Mouse (Mus musculus): ENCODE measurements at regions not wholly inside any gene's neighbourhood (a gene's known extent, or its start where the extent isn't known, plus 50 kb on each side); places are given as distances from the start of the nearest gene placed in this dataset.

GRCm38 (mm10) chr9:61173548-61173947 lies 198.6 kb upstream of the Tle3 start:
- TF ChIP-seq POLR2A (IDR thresholded peaks at IDR 0.05; ENCODE audit: low read depth, low read length) (no peak), CTCF (IDR thresholded peaks at IDR 0.05; ENCODE audit: extremely low read depth, insufficient read length, insufficient replicate concordance, low read depth, low read length) (no peak)
- Histone ChIP-seq H3K36me3 (ENCODE audit: control insufficient read depth, insufficient read depth, low read length) (no peaks in the 10 kb centered on the region), H3K4me3 (ENCODE audit: low read depth, low read length) (no peak overlapping the region), H3K27ac (ENCODE audit: insufficient read depth, low read depth, low read length) (no peak overlapping the region), H3K4me1 (ENCODE audit: control insufficient read depth, insufficient read depth, insufficient read length, low read length) (peaks cover 4% of the 10 kb centered on the region; the same call in 1 of the 2 replicates), H3K27me3 (ENCODE audit: control insufficient read depth, insufficient read depth, low read length) (no peaks in the 10 kb centered on the region)

DNA sequence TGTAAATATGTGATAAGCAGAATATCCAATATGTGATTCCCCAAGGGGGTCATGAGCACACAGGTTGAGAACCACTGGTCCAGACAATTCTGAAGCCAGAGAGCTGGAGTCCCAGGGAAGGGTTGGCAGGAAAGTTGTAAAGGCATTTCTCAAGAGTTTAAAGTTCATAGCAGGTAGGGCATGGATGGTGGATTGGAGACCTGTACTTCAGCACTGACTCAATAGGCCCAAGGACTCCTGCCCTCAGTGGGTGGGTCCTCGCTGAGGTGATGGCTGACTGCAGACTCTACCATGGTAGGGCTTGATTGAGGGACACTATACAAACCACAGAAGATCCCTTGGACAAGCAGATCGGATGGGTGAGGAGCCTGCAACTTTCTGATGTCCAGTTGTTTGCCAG lies 196.8 kb upstream of the Tle3 start:
- Histone ChIP-seq H3K36me3 (ENCODE audit: control insufficient read depth, insufficient read depth, low read length) (no peaks in the 10 kb centered on the region), H3K4me3 (ENCODE audit: low read depth, low read length) (no peak overlapping the region), H3K4me1 (ENCODE audit: control insufficient read depth, insufficient read depth, insufficient read length, low read length) (peaks cover 4% of the 10 kb centered on the region; the same call in 1 of the 2 replicates), H3K27ac (ENCODE audit: insufficient read depth, low read depth, low read length) (no peak overlapping the region), H3K27me3 (ENCODE audit: control insufficient read depth, insufficient read depth, low read length) (no peaks in the 10 kb centered on the region)
- WGBS, result 78% methylated on average over 2 of the region's 2 CpGs
- TF ChIP-seq CTCF (IDR thresholded peaks at IDR 0.05; ENCODE audit: extremely low read depth, insufficient read length, insufficient replicate concordance, low read depth, low read length) (no peak), POLR2A (IDR thresholded peaks at IDR 0.05; ENCODE audit: low read depth, low read length) (no peak)

DNA sequence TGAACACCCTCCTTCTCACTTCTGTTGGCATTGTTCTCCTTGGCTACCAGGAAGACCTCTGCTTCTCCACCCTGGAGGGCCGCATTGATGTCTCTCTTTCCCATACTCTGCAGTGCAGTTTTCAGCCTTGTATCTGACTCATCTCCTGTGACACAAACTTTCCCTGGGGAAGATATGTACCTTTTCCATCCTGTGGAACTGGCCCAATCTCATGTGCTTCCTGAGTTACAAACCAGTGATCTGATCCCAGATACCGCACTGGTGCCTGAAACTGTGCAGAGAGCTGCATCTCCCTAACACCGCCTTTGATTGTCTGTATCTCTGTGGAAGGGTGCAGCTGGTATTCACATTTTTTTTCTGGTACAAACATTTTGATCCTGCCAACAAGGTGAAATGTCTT lies 195.3 kb upstream of the Tle3 start:
- WGBS, result 96% methylated on average over 3 of the region's 3 CpGs

DNA sequence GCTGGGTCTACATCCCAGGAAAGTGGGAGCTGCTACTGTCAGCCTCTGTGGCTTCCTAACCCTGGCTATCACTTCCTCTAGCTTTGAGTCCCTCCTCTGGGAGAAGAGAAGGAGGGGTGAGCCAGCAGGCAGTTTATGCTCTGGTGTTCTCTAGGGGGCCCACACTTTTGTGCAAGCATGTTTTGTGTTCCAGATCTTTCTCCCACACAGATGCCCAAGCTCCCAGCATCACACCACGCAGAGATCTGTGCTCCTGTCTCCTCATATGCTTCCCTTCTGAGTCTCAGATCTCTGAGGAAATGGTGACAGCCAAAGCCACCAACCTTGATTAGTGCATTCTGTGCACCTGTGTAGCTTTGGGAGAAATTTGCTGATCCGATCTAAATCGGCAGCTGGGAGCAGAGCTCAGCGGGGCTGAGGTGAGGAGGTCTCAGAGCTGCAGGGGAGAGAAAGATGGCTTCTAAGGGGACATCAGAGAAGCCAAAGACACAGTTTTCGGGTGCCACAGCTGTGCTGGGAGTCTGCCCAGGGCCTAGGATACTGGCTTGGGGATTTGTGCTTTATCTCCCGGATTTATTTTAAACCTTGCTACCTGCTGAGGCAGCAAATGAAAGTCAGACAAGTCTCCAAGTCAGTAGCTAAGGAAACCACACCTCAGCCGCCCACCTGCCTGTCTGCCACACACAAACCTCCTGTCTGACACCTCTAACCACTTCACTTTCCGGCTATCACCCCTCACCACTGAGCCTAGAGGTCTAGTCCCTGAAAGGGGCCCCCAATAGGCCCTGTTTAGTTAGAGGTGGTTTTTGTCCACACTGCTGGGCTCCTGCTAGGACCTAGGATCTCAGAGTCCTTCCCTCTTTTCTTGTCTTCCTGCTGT lies 185.4 kb upstream of the Tle3 start:
- H3K4me1 ChIP-seq (ENCODE audit: control insufficient read depth, insufficient read depth, insufficient read length, low read length), result 0 out of 2 replicates have a peak, but pooled peaks cover 2% of the 10 kb centered on the region
- WGBS, result 74% methylated on average over 8 of the region's 8 CpGs
- H3K4me3 ChIP-seq (ENCODE audit: low read depth, low read length), result no peak overlapping the region
- no peaks in the 10 kb centered on the region for H3K27me3 ChIP-seq (ENCODE audit: control insufficient read depth, insufficient read depth, low read length)
- no peak for TF ChIP-seq POLR2A (IDR thresholded peaks at IDR 0.05; ENCODE audit: low read depth, low read length)
- no peak for TF ChIP-seq CTCF (IDR thresholded peaks at IDR 0.05; ENCODE audit: extremely low read depth, insufficient read length, insufficient replicate concordance, low read depth, low read length)
- H3K36me3 ChIP-seq (ENCODE audit: control insufficient read depth, insufficient read depth, low read length), result no peaks in the 10 kb centered on the region
- H3K27ac ChIP-seq (ENCODE audit: insufficient read depth, low read depth, low read length), result no peak overlapping the region

More for the DNA sequence above, 195.3 kb upstream of the Tle3 start:
- TF ChIP-seq CTCF (IDR thresholded peaks at IDR 0.05; ENCODE audit: extremely low read depth, insufficient read length, insufficient replicate concordance, low read depth, low read length), result no peak
- peaks cover 4% of the 10 kb centered on the region; the same call in 1 of the 2 replicates for H3K4me1 ChIP-seq (ENCODE audit: control insufficient read depth, insufficient read depth, insufficient read length, low read length)
- no peak overlapping the region for H3K27ac ChIP-seq (ENCODE audit: insufficient read depth, low read depth, low read length)
- H3K4me3 ChIP-seq (ENCODE audit: low read depth, low read length), result no peak overlapping the region
- H3K27me3 ChIP-seq (ENCODE audit: control insufficient read depth, insufficient read depth, low read length), result no peaks in the 10 kb centered on the region
- H3K36me3 ChIP-seq (ENCODE audit: control insufficient read depth, insufficient read depth, low read length), result no peaks in the 10 kb centered on the region

DNA sequence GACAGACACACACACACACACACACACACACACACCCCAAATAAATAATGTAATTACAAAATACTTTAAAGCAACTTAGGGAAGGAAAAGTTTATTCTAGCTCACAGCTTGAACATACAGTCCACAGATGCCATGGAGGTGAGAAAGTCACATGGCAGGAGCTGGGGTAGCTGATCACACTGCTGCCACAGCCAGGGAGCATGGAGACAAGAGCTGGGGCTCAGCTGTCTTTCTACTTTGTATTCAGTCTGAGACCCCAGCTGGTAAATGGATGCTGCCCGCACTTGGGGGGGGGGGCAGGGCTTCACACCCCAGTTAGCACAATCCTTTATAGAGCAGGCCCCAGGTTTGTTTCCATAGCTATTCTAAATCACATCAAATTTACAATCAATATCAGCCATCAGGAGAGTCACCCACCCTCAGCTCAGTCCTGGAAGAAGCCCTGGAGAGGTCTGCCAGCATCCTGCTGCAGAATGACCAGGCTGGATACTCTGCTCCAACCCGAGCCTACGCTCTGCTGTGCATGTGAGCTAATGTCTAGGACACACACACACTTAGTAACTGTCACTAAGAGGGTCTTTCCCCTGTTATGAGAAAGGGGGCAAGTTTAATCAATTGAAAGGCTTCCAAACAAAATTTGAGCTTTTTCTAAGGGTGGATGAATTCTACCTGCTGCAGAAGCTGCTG lies 184.3 kb upstream of the Tle3 start:
- Histone ChIP-seq H3K4me3 (ENCODE audit: low read depth, low read length) (no peak overlapping the region), H3K36me3 (ENCODE audit: control insufficient read depth, insufficient read depth, low read length) (no peaks in the 10 kb centered on the region), H3K27ac (ENCODE audit: insufficient read depth, low read depth, low read length) (no peak overlapping the region), H3K27me3 (ENCODE audit: control insufficient read depth, insufficient read depth, low read length) (no peaks in the 10 kb centered on the region), H3K4me1 (ENCODE audit: control insufficient read depth, insufficient read depth, insufficient read length, low read length) (0 out of 2 replicates have a peak, but pooled peaks cover 2% of the 10 kb centered on the region)
- WGBS, result 95% methylated on average over 3 of the region's 3 CpGs
- TF ChIP-seq CTCF (IDR thresholded peaks at IDR 0.05; ENCODE audit: extremely low read depth, insufficient read length, insufficient replicate concordance, low read depth, low read length) (no peak), POLR2A (IDR thresholded peaks at IDR 0.05; ENCODE audit: low read depth, low read length) (no peak)

DNA sequence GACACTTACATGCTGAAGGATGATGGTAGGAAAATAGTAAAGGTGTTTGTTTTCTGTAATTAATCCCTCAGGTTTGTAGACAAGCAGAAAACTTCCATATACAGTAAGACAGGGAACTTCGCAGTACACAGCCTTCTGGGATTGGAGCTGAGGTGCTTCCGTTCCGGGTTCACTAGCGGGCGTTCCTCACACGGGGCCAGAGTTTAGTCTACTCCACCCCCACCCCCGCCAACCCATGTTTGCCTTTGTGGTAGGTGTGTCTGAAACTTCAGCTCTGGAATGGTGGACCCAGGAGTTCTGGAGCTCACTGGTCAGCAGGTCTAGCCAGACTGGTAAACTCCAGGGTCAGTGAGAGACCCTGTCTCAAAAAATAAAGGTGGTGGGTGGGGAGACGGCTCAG lies 182.9 kb upstream of the Tle3 start:
- Histone ChIP-seq H3K36me3 (ENCODE audit: control insufficient read depth, insufficient read depth, low read length) (no peaks in the 10 kb centered on the region), H3K27me3 (ENCODE audit: control insufficient read depth, insufficient read depth, low read length) (no peaks in the 10 kb centered on the region), H3K4me3 (ENCODE audit: low read depth, low read length) (no peak overlapping the region), H3K27ac (ENCODE audit: insufficient read depth, low read depth, low read length) (no peak overlapping the region), H3K4me1 (ENCODE audit: control insufficient read depth, insufficient read depth, insufficient read length, low read length) (0 out of 2 replicates have a peak, but pooled peaks cover 2% of the 10 kb centered on the region)
- TF ChIP-seq POLR2A (IDR thresholded peaks at IDR 0.05; ENCODE audit: low read depth, low read length) (no peak), CTCF (IDR thresholded peaks at IDR 0.05; ENCODE audit: extremely low read depth, insufficient read length, insufficient replicate concordance, low read depth, low read length) (no peak)
- WGBS, result 46% methylated on average over 8 of the region's 8 CpGs
